Mouse (Mus musculus): Measurements from ENCODE around the gene Spns2.
A peak's percentile ranks its signal among the peaks of the same experiment; 100 is the strongest.

The Spns2 gene

DNA sequence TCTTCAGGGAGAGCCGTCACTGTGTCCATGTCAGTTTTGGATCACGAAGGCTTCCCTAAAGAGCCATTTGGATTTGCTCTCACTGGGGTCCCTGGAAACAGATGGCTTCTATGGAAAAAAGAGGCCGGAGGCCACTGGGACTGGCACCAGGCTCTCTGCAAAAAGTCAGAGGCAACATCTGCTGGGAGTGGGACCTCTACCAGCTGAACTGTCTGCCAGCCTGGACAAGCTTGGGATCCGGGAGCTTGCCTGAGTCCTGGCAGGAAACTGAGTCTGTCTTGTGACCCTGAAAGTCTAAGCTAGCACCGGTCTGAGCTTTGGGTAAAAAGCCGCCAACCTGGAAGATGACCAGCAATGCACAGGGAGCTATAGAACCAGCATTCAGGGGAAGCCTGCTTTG is 18.3 kb downstream of the Spns2 start:
- DNase-seq = peak; percentile 49 to 71

DNA sequence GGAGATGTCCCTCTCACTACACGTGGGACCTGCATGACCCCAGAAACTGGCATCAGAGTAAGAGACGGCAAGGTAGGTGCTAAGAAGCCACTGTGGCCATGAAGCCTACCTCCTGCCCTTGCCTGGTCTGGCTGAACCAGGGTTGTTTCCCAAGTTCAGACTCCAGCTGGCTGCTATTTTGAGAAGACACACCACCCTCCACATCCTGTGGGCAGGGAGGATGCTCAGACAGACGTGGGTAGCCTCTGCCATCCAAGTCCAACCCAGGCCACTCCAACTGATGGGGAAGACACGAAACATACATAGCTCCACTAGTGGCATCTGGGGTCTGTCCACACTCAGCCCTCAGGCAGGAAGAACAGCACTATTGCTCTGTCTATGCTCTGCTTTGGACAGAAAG is 19.7 kb downstream of the Spns2 start:
- DNase-seq = no peak

GRCm38 (mm10) chr11:72469217-72469616 is 20.5 kb downstream of the Spns2 start:
- DNase-seq = peak; percentile 52 to 71

DNA sequence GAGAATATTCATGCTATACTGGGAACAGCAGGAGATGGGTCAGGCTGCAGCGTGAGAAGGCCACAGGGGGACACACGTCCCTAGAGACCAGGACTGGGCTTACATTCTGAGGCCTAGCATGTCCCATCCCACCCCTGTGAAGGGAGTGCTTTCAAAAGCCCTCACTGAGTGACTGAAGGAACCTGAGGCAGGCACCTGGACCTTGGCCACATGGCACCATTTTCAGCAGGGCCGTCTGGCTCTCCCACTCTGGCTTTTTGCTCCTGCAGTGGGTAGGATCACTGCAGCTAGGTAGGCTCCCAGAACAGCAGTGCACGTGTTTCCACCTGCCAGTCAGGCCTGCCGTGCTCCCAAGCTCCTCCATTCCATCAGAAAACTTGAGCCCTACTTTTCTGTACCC is 21.2 kb downstream of the Spns2 start:
- peak; percentile 72 to 82 for DNase-seq

- DNase-seq = no peak
These were observed 22.8 kb downstream of the Spns2 start for GRCm38 (mm10) chr11:72466694-72467507.

- DNase-seq = no peak
These were observed 23.6 kb downstream of the Spns2 start for GRCm38 (mm10) chr11:72465978-72466693.

- DNase-seq = no peak
These were observed 24.9 kb downstream of the Spns2 start for GRCm38 (mm10) chr11:72464821-72465220.

- no peak for DNase-seq
These were observed 28.2 kb downstream of the Spns2 start for GRCm38 (mm10) chr11:72461500-72461981.

DNA sequence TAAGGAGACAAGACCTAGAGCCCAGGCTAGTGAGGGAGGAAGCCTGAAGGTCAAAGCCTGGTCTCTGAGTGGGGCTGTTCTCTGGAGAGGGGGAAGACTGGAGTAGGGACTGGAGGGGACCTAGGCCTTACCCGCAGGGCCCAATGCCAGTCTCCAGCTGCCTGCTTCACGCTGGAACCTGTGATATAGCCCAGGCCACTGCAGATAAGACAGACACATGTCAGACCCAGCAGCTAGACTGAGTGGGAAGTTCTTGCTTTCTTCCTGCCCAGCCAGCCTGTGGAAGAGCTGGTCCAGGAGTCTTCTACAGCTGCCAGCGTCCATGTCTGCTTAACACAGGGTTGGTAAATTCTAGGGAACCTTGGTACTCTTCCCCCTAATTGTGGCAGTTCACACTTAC is 31.2 kb downstream of the Spns2 start:
- DNase-seq = no peak

DNA sequence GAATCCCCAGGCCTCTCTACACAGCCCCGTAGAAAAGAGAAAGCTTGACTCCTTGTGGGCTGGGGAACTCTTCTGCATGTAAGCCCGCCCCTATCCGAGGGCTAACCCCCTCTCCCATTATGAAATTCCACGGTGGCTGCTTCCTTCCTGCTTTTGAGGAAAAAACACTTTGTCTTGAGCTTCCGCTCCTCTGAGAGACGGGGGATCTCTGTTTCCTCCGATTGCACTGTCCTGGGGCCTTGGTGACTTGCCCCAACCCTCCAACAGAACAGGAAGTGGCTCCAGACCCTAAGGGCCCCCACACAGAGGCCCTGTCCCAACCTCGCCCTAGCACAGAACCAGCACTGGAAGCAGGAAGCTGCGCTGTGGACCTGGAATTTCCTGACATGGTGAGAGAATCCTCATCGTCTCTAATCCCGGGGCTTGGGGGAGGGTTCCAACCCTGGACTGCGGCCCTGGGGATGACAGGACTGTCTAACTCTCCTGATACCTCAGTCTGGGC is 31.7 kb downstream of the Spns2 start:
- DNase-seq = no peak

DNA sequence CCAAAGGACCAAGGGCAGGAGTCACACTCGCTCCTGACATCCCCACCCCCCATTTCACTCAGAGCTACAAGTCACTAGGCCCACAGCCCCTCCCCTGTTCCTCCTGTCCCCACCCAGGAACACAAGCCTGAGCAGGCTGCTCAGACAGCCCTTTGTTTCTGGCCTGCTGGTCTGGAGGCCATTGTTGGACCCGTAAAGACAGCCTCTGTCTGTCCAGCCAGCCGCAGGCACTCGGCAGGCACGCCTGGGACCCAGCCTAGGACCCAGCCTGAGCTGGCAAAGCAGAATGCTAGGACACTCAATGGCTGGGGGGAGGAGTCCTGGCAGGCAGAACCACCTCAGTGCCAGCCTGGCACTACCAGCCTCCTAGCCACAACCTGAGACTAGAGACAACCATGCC is 34.0 kb downstream of the Spns2 start:
- peak; percentile 55 to 70 for DNase-seq

- no peak for DNase-seq
These were observed 36.4 kb downstream of the Spns2 start for GRCm38 (mm10) chr11:72453105-72453953.

DNA sequence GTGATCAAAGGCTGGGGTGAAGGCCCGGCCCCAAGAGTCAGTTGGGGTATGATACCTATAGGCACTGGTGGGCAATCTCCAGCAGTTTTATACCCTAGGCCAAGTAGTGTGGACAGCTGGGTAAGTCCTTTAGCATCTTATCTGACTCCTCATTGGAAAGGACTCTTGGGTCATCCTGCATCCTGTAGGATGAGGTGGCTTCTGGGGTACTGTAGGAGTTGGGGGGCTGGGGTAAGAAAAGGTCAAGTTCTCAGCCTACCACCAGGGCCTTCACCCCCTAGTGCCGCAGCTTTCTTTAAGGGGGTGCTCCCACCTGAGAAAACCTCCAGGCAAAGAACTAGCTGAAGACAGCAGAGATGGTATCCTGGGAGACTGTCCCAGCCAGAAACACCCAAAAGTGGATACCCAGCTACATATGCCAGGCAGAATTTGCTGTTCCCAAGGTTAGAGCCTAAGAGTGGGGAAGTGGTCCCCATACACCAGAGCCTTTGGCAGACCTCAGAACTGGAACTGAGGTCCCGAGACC is 37.5 kb downstream of the Spns2 start:
- no peak for DNase-seq

DNA sequence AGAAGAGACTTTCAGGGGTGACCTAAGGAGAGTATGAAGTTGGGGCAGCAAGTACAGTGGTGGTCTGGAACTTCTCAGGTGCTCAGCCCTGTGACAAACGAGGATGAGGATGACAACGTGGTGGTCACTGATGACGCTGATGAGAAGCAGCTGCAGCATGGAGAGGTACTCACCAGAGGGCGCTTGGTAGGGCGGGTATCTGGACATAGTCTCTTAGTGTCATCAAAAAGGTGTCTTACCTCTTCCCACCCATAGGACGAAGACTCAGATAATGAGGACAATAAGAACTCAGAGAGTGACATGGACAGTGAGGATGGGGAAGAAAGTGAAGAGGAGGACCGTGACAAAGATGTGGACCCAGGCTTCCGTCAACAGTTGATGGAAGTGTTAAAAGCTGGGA is 42.2 kb downstream of the Spns2 start:
- DNase-seq = no peak

DNA sequence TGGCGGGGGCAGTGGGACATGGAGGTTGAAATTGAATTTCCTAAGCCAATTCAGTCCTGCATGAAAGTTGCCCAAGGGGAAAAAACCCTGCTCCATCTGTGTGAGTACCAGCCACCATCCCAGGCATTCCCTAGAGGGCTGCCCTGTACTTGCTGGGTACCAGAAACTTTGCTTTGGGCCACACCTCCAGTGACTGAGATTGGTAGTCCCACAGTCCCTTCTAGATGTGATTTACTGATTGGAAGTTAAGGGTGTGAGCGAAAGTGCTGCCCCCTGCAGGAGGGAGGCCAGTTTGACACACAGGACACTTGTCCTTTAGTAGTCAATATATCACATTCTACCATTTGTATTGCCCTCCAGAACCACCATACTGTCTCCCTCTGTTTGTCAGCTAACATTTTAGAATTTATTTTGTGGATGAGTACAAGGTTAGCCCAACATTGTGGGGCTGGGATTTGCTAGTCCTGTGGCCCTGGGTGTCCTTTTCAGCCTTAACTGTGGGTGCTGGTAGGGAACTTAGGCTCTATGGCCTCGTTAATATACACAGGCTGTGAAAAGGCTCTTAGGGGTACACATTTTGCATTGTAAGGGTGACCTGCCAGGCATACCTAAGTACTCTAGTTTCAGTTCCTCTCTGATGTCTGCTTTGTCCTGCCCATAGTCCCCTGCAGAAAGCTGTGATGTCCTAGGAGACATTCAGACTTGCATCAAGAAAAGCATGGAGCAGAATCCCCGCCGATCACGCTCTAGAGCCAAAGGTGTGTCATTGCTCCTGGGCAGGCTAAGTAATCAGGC is 43.2 kb downstream of the Spns2 start:
- DNase-seq = peak in 1 of 2 experiments; percentile 69

DNA sequence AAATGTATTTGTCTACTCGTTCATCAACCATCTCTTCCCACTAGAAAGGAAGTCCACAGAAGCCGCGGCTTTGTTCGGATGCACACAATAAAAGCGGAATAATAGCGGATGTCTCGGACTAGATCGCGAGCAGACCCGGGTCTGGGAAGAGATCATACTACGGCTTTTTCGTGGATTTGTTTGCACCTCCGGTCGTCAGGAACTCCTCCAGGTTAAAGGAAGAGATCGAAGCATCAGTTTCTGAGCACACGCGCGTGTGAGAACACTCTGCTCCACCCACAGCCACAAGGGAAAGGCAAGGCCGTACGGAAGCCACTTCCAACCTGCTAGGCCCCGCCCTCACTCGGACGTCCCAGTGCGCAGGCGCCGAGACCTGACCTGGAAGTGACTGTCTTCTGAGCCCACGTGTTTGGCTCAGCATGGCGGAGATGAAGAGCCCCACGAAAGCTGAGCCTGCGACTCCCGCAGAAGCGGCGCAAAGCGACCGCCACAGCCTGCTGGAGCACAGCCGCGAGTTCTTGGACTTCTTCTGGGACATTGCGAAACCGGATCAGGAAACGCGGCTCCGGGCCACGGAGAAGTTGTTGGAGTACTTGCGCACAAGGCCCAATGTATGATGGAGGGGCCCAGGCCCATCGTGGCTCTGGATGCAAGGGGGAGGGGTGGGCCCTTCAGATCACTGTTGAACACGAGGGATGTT is 48.6 kb downstream of the Spns2 start, which contains the start of gene Mybbp1a:
TSS of gene Mybbp1a (plus strand) at position 391 of the 700 bp plus-strand sequence.
- peak; percentile 99 to 100 for DNase-seq

GRCm38 (mm10) chr11:72440597-72440964 is 49.1 kb downstream of the Spns2 start:
- peak in 1 of 2 experiments; percentile 40 for DNase-seq

GRCm38 (mm10) chr11:72438411-72438810 is 51.3 kb downstream of the Spns2 start:
- no peak for DNase-seq

DNA sequence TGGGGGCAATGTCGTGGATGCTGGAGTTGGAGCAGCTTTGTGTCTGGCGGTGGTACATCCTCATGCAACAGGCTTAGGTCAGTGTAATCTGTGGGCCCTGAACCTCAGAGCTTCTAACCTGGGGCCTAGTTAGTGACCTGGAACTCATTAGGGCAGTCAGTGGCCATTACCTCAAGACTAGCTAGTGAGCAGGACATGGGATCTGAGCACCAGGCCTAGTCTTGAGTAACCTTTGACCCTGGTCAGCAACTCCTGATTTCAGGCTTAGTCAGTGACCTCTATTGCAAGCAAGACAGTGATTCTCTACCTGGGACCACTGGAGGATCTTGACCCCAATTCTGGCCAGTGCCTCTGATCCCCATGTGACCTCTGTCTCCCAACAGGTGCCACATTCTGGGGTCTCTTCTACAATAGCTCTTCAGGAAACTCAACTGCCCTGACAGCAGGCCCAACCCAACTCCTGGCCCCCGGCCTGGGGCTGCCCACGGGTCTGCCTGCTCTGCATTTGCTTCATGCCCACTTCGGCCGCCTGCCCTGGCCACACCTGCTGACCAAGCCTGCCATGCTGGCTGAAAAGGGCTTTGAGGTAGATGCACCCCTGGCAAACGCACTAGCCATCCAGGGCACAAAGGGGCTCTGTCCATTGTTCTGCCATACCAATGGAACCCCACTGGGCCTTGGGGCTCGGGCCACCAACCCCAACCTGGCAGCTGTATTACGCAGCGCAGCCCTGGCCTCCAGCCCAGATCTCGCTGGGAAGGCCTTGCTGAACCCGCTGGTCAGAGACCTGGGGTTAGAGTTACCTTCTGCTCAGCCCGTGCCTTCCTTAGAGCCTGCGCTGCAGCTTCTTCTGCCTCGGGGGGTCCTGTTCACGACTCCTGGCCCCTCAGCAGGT is 52.7 kb downstream of the Spns2 start:
- peak; percentile 52 to 61 for DNase-seq

DNA sequence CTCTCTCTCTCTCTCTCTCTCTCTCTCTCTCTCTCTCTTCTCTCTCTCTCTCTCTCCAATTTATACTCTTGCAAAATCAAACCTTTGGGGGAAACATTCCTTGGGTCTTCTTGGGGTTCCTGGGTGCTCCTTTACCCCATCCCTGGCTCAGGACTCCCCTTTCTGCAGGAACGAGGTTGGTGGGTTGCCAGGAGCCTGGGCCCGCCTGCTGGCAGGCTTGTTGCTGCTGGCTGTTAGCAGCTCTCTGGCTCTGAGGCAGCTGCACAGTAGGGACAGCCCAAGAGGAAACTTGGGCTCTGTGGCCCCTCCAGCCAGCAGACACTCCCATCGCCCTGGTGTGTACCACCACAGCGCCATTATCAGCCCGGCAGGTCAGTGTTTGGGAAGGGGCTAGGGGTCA is 53.4 kb downstream of the Spns2 start:
- peak; percentile 42 to 56 for DNase-seq

All from cerebellum, postnatal 14 days (tissue).